Mouse (Mus musculus): ENCODE data around the gene Sec14l4. TPM values are rescaled to one million over a fixed set of nuclear protein-coding genes. Genes with fewer than 3 reads are reported as not detected.

Gene Sec14l4
- polyA plus RNA-seq, 1 experiment, result not detected

GRCm38 (mm10) chr11:4006462-4006861, 24.8 kb upstream of the Sec14l4 start:
- TF ChIP-seq GATA1 (IDR thresholded peaks at IDR 0.05; ENCODE audit: low read length), result no peak

GRCm38 (mm10) chr11:4012616-4013015, 18.6 kb upstream of the Sec14l4 start:
- no peak for TF ChIP-seq GATA1 (IDR thresholded peaks at IDR 0.05; ENCODE audit: low read length)

GRCm38 (mm10) chr11:4023321-4023720, 7.9 kb upstream of the Sec14l4 start:
- TF ChIP-seq GATA1 (IDR thresholded peaks at IDR 0.05; ENCODE audit: low read length), result no peak

- TF ChIP-seq GATA1 (IDR thresholded peaks at IDR 0.05; ENCODE audit: low read length), result no peak
Observed at GRCm38 (mm10) chr11:4027066-4027465, 4.2 kb upstream of the Sec14l4 start.

- TF ChIP-seq GATA1 (IDR thresholded peaks at IDR 0.05; ENCODE audit: low read length), result no peak
Observed at GRCm38 (mm10) chr11:4027561-4028334, 3.5 kb upstream of the Sec14l4 start.

- TF ChIP-seq GATA1 (IDR thresholded peaks at IDR 0.05; ENCODE audit: low read length), result no peak
Observed at GRCm38 (mm10) chr11:4029343-4029742, 1.9 kb upstream of the Sec14l4 start.

- TF ChIP-seq GATA1 (IDR thresholded peaks at IDR 0.05; ENCODE audit: low read length), result no peak
Observed at GRCm38 (mm10) chr11:4031961-4032360, 699 bp downstream of the Sec14l4 start.

GRCm38 (mm10) chr11:4033471-4033870, 2.2 kb downstream of the Sec14l4 start:
- no peak for TF ChIP-seq GATA1 (IDR thresholded peaks at IDR 0.05; ENCODE audit: low read length)

- TF ChIP-seq GATA1 (IDR thresholded peaks at IDR 0.05; ENCODE audit: low read length), result no peak
Observed at GRCm38 (mm10) chr11:4034169-4034568, 2.9 kb downstream of the Sec14l4 start.

- TF ChIP-seq GATA1 (IDR thresholded peaks at IDR 0.05; ENCODE audit: low read length), result no peak
Observed at GRCm38 (mm10) chr11:4035116-4035892, 4.0 kb downstream of the Sec14l4 start.

- no peak for TF ChIP-seq GATA1 (IDR thresholded peaks at IDR 0.05; ENCODE audit: low read length)
Observed at GRCm38 (mm10) chr11:4035916-4036315, 4.7 kb downstream of the Sec14l4 start.

GRCm38 (mm10) chr11:4036365-4037084, 5.3 kb downstream of the Sec14l4 start:
- no peak for TF ChIP-seq GATA1 (IDR thresholded peaks at IDR 0.05; ENCODE audit: low read length)

- no peak for TF ChIP-seq GATA1 (IDR thresholded peaks at IDR 0.05; ENCODE audit: low read length)
Observed at GRCm38 (mm10) chr11:4039951-4040350, 8.7 kb downstream of the Sec14l4 start.

- TF ChIP-seq GATA1 (IDR thresholded peaks at IDR 0.05; ENCODE audit: low read length), result no peak
Observed at GRCm38 (mm10) chr11:4041123-4041625, 9.9 kb downstream of the Sec14l4 start.

- TF ChIP-seq GATA1 (IDR thresholded peaks at IDR 0.05; ENCODE audit: low read length), result no peak
Observed at GRCm38 (mm10) chr11:4043081-4043480, 11.8 kb downstream of the Sec14l4 start.

GRCm38 (mm10) chr11:4046526-4046925, 15.3 kb downstream of the Sec14l4 start:
- no peak for TF ChIP-seq GATA1 (IDR thresholded peaks at IDR 0.05; ENCODE audit: low read length)

Measured in G1E-ER4 (cell line).